Mouse (Mus musculus) forelimb bud, embryonic 11.5 days (tissue): ENCODE measurements around the gene Sae1.
A peak's percentile ranks its signal among the peaks of the same experiment; 100 is the strongest.

Source experiments
- DNase-seq: peaks from one replicate; pipeline ENCODE4 v3.0.0-alpha.2; 2012; ENCODE audit warnings: low read depth, low spot score

Gene Sae1

GRCm38 (mm10) chr7:16364319-16364718, 23.3 kb downstream of the Sae1 start:
- DNase-seq: no peak

- no peak for DNase-seq
Measured at GRCm38 (mm10) chr7:16357602-16358001, 30.0 kb downstream of the Sae1 start.

DNA sequence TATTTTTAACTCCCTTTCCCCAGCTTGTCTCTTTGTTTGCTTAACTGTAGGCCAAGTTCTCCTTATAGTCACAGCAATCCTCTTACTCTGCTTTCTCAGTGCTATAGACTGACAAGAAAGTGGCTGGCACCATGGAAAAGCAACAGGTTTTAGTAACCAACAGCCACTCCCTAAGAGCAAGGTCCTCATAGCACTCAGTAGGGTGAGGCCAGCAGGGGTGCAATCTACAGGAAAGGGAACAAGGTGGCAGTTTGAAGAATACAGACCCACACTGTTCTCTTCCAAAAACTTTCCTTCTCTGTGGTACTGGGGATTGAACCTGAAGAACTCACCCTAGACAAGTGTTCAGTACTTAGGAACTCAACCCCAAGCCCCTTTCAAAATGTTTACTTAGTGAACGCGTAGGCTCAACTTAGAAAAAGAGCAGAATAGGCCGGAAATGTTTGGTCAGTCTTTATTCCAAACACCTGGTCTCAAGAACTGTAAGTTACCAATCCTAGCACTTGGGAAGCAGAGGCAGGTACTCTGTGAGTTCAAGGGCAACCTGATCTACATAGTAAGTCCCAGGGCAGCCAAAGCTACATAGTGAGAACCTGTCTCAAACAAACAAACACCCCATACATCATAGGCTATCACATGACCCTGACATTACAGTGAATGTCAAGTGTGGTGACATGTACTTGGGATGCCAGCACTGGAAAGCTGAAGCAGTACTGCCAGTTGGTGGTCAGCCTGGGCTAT, 31.6 kb downstream of the Sae1 start:
- no peak for DNase-seq

DNA sequence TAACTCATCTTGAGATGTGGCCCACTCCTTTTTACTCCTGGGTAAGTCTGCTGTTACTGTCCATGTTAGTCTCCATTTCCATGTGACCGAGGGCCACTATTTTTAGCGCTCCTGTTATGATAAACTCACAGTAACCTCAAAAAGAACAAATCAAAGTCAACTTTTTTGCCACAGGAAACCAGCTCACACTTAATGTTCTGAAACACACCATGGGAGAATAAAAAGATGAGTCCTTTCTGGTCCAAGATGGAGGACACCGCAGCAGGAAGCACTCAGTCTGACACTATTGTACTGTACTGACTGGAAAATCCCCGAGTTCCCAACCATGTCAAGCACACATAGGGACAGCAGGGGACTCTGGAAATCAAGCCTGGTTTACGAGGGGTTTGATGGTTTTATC, 37.6 kb downstream of the Sae1 start:
- DNase-seq: no peak

DNA sequence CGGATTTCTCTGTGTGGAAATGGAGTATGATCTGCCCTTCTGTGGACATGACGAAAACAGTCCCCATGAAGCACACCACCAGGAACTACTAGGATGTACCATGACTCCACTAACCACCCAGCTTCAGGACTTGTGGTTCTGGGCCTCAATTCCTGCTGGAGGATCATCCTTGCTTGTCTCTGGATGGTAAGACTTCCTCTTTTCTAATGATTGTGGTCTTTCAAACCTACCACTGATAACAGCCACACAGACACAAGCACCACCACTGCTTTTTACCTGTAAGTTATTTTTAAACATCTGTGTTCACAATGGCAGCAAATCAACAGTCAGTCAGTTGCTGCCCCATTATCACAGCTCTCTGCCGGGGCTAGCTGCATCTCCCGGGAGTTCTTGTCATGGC, 42.3 kb downstream of the Sae1 start:
- DNase-seq: no peak

- no peak for DNase-seq
Measured at GRCm38 (mm10) chr7:16344598-16344997, 43.0 kb downstream of the Sae1 start.

DNA sequence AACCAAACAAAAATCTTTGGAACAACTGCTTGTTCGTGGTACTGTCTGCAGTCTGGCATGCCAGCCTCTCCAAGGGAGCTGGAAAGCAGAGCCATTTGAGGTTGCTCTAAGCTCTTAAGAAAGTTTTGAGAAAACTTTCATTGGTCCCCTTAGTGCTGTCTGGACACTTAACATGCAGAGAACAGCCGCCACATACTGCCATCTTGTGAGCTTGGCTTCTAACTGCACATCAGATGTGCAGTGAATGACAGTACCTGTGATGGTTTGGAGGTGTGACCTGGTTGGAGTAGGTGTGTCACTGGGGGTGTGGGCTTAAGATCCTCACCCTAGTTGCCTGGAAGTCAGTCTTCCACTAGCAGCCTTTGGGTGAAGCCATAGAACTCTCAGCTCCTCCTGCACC, 49.9 kb downstream of the Sae1 start:
- DNase-seq: no peak

GRCm38 (mm10) chr7:16329146-16329545, 58.5 kb downstream of the Sae1 start:
- DNase-seq: no peak

- DNase-seq: no peak
Measured at GRCm38 (mm10) chr7:16326607-16326971, 61.0 kb downstream of the Sae1 start.

- peak; percentile 79 for DNase-seq
Measured at GRCm38 (mm10) chr7:16325920-16326606, 61.5 kb downstream of the Sae1 start.

DNA sequence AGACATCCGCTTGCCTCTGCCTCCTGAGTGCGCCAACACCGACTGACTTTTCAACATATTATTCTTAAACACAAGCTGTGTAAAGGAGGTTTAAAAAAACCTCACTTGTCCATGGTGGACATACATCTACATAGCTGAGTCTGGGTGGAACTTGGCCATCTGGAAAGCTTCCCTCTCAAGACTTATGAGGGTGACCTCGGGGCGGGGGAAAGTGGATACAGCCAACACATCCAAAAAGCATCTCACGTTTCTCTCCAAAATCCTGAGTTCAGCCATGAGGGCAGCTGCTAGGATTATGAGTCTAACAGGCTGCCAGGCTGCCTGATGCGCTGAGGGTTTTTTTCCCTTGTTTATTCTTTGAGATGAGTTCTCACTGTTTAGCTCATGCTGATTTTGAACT, 62.9 kb downstream of the Sae1 start:
- no peak for DNase-seq

GRCm38 (mm10) chr7:16320479-16320878, 67.1 kb downstream of the Sae1 start:
- no peak for DNase-seq

- no peak for DNase-seq
Measured at GRCm38 (mm10) chr7:16319216-16319615, 68.4 kb downstream of the Sae1 start.

DNA sequence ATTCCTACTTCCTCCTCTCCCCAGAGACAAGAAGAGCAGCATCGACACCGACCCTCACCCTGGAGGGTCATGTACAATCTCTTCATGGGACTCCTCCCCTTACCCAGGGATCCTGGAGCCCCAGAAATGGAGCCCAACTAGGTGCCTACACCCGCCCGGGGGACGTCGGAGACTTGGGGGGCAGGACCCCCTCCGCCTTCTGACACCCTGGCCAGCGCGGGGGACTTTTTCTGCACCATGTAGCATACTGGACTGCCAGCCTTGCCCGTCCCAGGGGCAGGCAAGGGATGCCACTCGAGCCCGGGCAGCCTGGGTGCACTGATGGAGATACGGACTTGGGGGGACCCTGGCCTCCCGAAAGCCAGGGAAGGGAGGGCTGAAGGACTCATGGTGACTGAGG, 70.5 kb downstream of the Sae1 start:
- DNase-seq: no peak

- no peak for DNase-seq
Measured at GRCm38 (mm10) chr7:16315222-16315759, 72.3 kb downstream of the Sae1 start.

GRCm38 (mm10) chr7:16314221-16314775, 73.3 kb downstream of the Sae1 start:
- no peak for DNase-seq

DNA sequence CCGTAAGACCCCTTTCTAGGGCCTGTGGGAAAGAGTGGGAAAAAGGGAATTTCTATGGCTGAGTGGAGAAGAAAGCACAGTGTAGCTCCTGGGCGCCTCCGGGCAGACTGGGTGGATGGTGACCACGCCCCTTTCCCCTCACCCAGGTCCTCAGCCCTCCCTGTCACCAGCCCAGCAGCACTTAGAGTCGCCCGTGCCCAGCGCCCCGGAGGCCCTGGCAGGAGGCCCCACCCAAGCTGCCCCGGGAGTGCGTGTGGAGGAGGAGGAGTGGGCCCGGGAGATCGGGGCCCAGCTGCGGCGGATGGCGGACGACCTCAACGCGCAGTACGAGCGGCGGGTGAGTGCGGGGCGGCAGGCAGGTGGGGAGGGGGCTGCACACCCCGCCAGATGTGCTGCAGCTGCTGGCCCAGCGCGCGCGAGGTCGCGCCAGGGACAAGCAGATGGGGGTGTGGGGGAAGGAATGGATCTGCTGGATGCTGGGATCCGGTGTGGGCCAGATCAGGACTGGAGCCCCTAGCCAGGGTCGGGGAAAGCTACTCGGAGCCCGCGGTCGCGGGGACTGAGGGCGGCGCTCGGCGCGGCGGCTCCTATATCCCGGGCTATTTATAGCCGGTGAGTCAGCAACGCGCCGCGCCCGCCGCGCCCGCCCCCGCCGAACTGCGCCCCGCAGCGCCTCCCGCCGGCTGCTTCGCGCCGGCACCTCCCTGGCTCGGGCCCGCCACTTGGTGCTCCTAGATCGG, 74.0 kb downstream of the Sae1 start:
- DNase-seq: peak; percentile 82

DNA sequence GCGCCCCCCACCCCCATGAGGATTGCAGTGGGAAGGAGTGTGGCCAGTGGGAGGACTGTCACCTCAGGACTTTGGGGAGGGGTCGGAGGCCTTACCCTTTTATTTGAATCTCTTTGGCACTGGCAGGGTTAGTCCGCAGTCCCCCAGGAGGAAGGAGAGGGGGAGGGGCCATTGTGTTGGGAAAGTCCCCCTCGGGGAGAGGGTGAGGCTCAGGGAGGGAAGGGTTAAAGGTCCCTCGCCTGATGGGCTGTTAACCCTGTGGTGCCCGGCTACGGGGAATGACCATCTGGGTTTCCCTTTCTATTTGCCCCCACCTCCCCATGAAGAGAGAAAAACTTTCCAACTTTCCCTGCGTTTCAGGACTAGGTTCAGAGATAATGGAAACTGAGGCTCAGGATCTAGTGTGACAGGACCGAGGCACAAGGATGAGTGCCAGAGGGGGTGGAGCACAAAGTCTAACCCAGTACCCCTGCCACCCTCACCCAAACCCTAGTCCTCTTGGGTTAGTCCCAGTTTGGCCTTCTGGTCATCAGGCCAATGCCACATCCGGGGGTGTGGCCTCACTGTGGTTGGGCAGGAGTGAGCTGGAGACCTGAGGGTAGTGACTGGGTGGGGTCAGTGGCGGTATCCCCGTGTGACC, 74.8 kb downstream of the Sae1 start:
- DNase-seq: peak; percentile 81

DNA sequence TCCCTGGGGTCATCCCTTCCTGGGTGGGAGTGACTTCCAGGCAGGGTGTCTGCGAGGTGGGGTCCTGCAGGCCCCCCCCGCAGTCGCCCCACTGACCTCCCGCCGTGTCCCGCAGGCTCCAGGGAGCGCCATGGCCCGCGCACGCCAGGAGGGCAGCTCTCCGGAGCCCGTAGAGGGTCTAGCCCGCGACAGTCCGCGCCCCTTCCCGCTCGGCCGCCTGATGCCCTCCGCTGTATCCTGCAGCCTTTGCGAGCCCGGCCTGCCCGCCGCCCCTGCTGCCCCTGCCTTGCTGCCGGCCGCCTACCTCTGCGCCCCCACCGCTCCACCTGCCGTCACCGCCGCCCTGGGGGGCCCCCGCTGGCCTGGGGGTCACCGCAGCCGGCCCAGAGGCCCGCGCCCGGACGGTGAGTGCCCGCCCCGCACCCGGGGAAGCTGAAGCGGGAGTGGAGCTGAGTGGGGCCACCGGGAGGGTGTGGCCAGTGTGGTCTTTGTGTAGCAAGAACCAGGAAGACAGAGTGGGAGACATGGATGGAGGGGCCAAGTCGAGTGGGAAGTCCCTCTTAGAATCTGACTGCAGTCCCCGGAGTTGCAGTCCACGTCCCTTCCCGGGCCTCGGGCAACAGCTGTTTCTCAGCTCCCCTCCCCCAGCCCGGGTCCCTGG, 75.5 kb downstream of the Sae1 start:
- DNase-seq: no peak

DNA sequence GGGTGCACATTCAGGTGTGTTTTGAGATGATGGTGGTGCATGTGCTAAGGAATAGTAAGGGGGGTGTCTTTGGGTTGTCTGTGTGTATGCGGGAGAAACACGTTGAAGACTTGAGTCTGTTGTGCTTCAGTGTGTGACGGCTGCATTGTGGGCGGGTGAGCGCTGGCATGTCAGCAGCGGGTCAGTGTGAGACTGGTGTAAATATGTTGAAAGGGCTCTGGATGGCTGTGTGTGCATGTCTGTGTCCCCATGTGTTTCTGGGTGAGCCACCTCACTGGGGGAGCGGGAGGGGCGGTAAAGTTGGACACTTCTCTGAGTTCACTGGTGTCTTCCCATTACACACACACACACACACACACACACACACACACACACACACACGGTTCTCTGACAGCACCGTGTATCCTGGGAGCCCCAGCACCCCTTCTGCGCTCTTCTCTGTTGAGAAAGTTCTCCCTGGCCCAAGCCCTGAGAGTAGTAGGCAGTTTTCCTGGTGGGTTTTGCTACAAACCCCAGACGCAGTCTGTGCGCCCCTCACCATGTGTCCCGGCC, 76.1 kb downstream of the Sae1 start:
- DNase-seq: no peak
